Mouse (Mus musculus): ENCODE measurements around the gene Cd6.

DNA sequence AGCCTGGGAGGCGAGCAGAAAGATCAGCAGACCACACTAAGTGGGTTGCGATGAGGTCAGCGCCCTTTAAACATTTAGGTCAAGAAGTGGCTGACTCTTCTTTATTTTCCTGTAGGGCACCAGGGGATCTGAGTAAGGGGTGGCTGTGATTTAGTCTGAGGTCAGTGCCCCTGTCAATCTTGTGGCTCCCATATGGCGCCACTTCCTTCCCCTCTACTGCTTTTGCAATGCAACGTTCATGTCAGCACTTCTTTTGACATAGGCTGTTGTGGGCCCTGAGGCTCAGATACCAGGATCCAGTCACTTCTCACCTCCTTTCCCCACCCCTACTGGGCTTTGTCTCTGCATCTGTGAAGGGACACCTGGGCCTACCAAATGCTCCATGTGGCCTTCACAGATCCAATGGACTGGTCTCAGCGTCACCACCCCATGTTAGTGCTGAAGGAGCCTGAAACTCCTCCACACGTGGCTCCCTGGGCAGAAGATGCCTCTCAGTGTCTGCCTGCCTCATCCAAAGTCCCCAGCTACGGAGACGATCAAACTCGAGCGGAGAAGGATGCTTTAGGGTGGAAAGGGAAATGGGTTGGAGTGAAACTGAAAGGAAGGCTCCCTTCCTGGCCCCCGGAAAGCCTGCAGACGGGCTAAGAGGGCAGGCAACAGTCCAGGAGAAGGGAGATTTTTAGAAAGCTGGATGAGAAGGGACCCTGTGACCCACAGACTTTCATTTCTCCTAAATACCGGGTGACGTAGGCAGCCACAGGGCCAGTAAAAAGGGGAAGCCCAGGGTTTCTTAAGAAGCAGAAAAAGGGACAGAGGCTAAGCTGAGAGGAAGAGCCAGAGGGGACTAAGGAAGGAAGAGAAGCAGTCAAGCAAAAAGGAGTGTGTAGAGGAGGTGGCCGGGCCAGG is 12.1 kb upstream of the Cd6 start:
- TF ChIP-seq POLR2A (IDR thresholded peaks at IDR 0.05; ENCODE audit: borderline replicate concordance, extremely low read depth, low read depth, low read length), result 0 out of 2 replicates have a peak, but pooled peaks have one; percentile 13
- TF ChIP-seq CTCF (IDR thresholded peaks at IDR 0.05; ENCODE audit: insufficient read depth, low read length), result no peak

Measured in lung, adult 2 months (tissue).